Mouse (Mus musculus): ENCODE results near the gene Pan2. TPM values are rescaled to one million over a fixed set of nuclear protein-coding genes. Genes with fewer than 3 reads are reported as not detected.
"Not testable (repeated sequence)": the region's sequence is repeated elsewhere in the genome, so short reads cannot be mapped to it uniquely, and the experiment has no call there.

The Pan2 gene
- total RNA-seq (2014; fragmentation: Nextera tagmentation) = 22.7 and 25.7 TPM in 2 replicates
- total RNA-seq (2017) = 9.8 and 16.2 TPM in 2 replicates

- ATAC-seq (replicated peaks; ENCODE audit: poor library complexity, severe bottlenecking) = peak; percentile 80
These were observed at the start of gene Pan2 for GRCm38 (mm10) chr10:128303126-128304021. TSS of gene Pan2 (plus strand) at chr10:128303335.

- ATAC-seq (replicated peaks; ENCODE audit: poor library complexity, severe bottlenecking) = no peak
These were observed 49.4 kb upstream of the Pan2 start, which contains the start of gene Apon for GRCm38 (mm10) chr10:128253677-128254255. TSS of gene Apon (plus strand) at chr10:128254096.

- no peak for ATAC-seq (replicated peaks; ENCODE audit: poor library complexity, severe bottlenecking)
These were observed 47.2 kb upstream of the Pan2 start for GRCm38 (mm10) chr10:128255925-128256324.

GRCm38 (mm10) chr10:128256328-128256727, 46.8 kb upstream of the Pan2 start:
- ATAC-seq (replicated peaks; ENCODE audit: poor library complexity, severe bottlenecking) = no peak

- ATAC-seq (replicated peaks; ENCODE audit: poor library complexity, severe bottlenecking) = peak; percentile 97
These were observed 44.2 kb upstream of the Pan2 start for GRCm38 (mm10) chr10:128258953-128259352.

- no peak for ATAC-seq (replicated peaks; ENCODE audit: poor library complexity, severe bottlenecking)
These were observed 43.2 kb upstream of the Pan2 start for GRCm38 (mm10) chr10:128259946-128260345.

- not testable (repeated sequence) for ATAC-seq (replicated peaks; ENCODE audit: poor library complexity, severe bottlenecking)
These were observed 42.8 kb upstream of the Pan2 start for GRCm38 (mm10) chr10:128260376-128260775.

- no peak for ATAC-seq (replicated peaks; ENCODE audit: poor library complexity, severe bottlenecking)
These were observed 40.8 kb upstream of the Pan2 start for GRCm38 (mm10) chr10:128262300-128262699.

- peak; percentile 34 for ATAC-seq (replicated peaks; ENCODE audit: poor library complexity, severe bottlenecking)
These were observed 39.5 kb upstream of the Pan2 start for GRCm38 (mm10) chr10:128263393-128264310.

- no peak for ATAC-seq (replicated peaks; ENCODE audit: poor library complexity, severe bottlenecking)
These were observed 34.8 kb upstream of the Pan2 start, which contains the start of gene Apof for GRCm38 (mm10) chr10:128268371-128268770. TSS of gene Apof (plus strand) at chr10:128268671.

- no peak for ATAC-seq (replicated peaks; ENCODE audit: poor library complexity, severe bottlenecking)
These were observed 33.8 kb upstream of the Pan2 start for GRCm38 (mm10) chr10:128269206-128269910.

- ATAC-seq (replicated peaks; ENCODE audit: poor library complexity, severe bottlenecking) = peak; percentile 98
These were observed 32.8 kb upstream of the Pan2 start, which contains the start of gene Stat2 for GRCm38 (mm10) chr10:128270287-128270841. TSS of gene Stat2 (plus strand) at chr10:128270559.

- ATAC-seq (replicated peaks; ENCODE audit: poor library complexity, severe bottlenecking) = no peak
These were observed 32.3 kb upstream of the Pan2 start for GRCm38 (mm10) chr10:128270866-128271265.

- no peak for ATAC-seq (replicated peaks; ENCODE audit: poor library complexity, severe bottlenecking)
These were observed 31.3 kb upstream of the Pan2 start for GRCm38 (mm10) chr10:128271883-128272282.

GRCm38 (mm10) chr10:128272819-128273439, 30.2 kb upstream of the Pan2 start:
- not testable (repeated sequence) for ATAC-seq (replicated peaks; ENCODE audit: poor library complexity, severe bottlenecking)

- not testable (repeated sequence) for ATAC-seq (replicated peaks; ENCODE audit: poor library complexity, severe bottlenecking)
These were observed 27.8 kb upstream of the Pan2 start for GRCm38 (mm10) chr10:128275374-128275773.

GRCm38 (mm10) chr10:128278158-128278557, 25.0 kb upstream of the Pan2 start:
- ATAC-seq (replicated peaks; ENCODE audit: poor library complexity, severe bottlenecking) = no peak

GRCm38 (mm10) chr10:128280943-128281342, 22.2 kb upstream of the Pan2 start:
- ATAC-seq (replicated peaks; ENCODE audit: poor library complexity, severe bottlenecking) = no peak

- no peak for ATAC-seq (replicated peaks; ENCODE audit: poor library complexity, severe bottlenecking)
These were observed 21.5 kb upstream of the Pan2 start for GRCm38 (mm10) chr10:128281682-128282081.
